Mouse (Mus musculus): Measurements from ENCODE around the gene Cma1. TPM values are rescaled to one million over a fixed set of nuclear protein-coding genes. Genes with fewer than 3 reads are reported as not detected.

Cma1 gene
- total and polyA plus RNA-seq, 3 experiments, result 194 TPM; not detected in 2

GRCm38 (mm10) chr14:55918240-55919082 is 26.0 kb downstream of the Cma1 start:
- DNase-seq (ENCODE audit: low spot score), result peak; percentile 48
- H3K4me3 ChIP-seq (ENCODE audit: low read depth, low read length), result no peak overlapping the region

GRCm38 (mm10) chr14:55913406-55913805 is 31.1 kb downstream of the Cma1 start:
- H3K36me3 ChIP-seq (replicated peaks), result no peaks in the 10 kb centered on the region
- H3K4me3 ChIP-seq (ENCODE audit: low read depth, low read length), result no peak overlapping the region
- no peak for ATAC-seq (ENCODE audit: extremely low read depth, insufficient number of reproducible peaks, low FRiP score, poor library complexity, severe bottlenecking)
- H3K4me1 ChIP-seq (ENCODE audit: insufficient read depth, low read depth, low read length), result peaks cover 11% of the 10 kb centered on the region
- DNase-seq (ENCODE audit: low spot score), result no peak
- TF ChIP-seq POLR2AphosphoS5 (IDR thresholded peaks at IDR 0.05; ENCODE audit: insufficient replicate concordance, low read depth, low read length), result no peak
- peaks cover 3% of the 10 kb centered on the region; the same call in 1 of the 2 replicates for H3K27me3 ChIP-seq (ENCODE audit: insufficient read depth, low read length)
- no peaks in the 10 kb centered on the region for H3K9me3 ChIP-seq (replicated peaks)

More at GRCm38 (mm10) chr14:55918240-55919082, 26.0 kb downstream of the Cma1 start:
- Histone ChIP-seq H3K9me3 (replicated peaks) (no peaks in the 10 kb centered on the region), H3K4me1 (ENCODE audit: insufficient read depth, low read depth, low read length) (peaks cover 52% of the 10 kb centered on the region), H3K27me3 (ENCODE audit: insufficient read depth, low read length) (no peaks in the 10 kb centered on the region), H3K36me3 (replicated peaks) (no peaks in the 10 kb centered on the region)
- TF ChIP-seq CTCF (IDR thresholded peaks at IDR 0.05; ENCODE audit: low read depth, low read length), result peak; percentile 85
- TF ChIP-seq GATA2 (IDR thresholded peaks at IDR 0.05; ENCODE audit: borderline replicate concordance, low read depth, low read length), result no peak
- ATAC-seq (ENCODE audit: extremely low read depth, insufficient number of reproducible peaks, low FRiP score, poor library complexity, severe bottlenecking), result no peak

GRCm38 (mm10) chr14:55905518-55905917 is 39.0 kb downstream of the Cma1 start:
- peaks cover 19% of the 10 kb centered on the region for H3K27me3 ChIP-seq (ENCODE audit: insufficient read depth, low read length)
- H3K9me3 ChIP-seq (replicated peaks), result no peaks in the 10 kb centered on the region
- ATAC-seq (ENCODE audit: extremely low read depth, insufficient number of reproducible peaks, low FRiP score, poor library complexity, severe bottlenecking) (no peak), DNase-seq (ENCODE audit: low spot score) (no peak)
- no peaks in the 10 kb centered on the region for H3K36me3 ChIP-seq (replicated peaks)
- TF ChIP-seq CTCF (IDR thresholded peaks at IDR 0.05; ENCODE audit: low read depth, low read length), result no peak
- no peak for TF ChIP-seq GATA2 (IDR thresholded peaks at IDR 0.05; ENCODE audit: borderline replicate concordance, low read depth, low read length)
- no peak for TF ChIP-seq GATA1 (IDR thresholded peaks at IDR 0.05; ENCODE audit: borderline replicate concordance, low read length)
- no peak for TF ChIP-seq TAL1 (conservative IDR thresholded peaks at IDR 0.05; ENCODE audit: low read depth, low read length)
- no peak for TF ChIP-seq POLR2AphosphoS5 (IDR thresholded peaks at IDR 0.05; ENCODE audit: insufficient replicate concordance, low read depth, low read length)
- peaks cover 23% of the 10 kb centered on the region for H3K4me1 ChIP-seq (ENCODE audit: insufficient read depth, low read depth, low read length)
- H3K4me3 ChIP-seq (ENCODE audit: low read depth, low read length), result no peak overlapping the region

GRCm38 (mm10) chr14:55900414-55900755 is 44.1 kb downstream of the Cma1 start:
- Histone ChIP-seq H3K36me3 (replicated peaks) (peaks cover 49% of the 10 kb centered on the region), H3K4me3 (ENCODE audit: low read depth, low read length) (no peak overlapping the region), H3K27me3 (ENCODE audit: insufficient read depth, low read length) (peaks cover 3% of the 10 kb centered on the region; the same call in 1 of the 2 replicates), H3K9me3 (replicated peaks) (no peaks in the 10 kb centered on the region), H3K4me1 (ENCODE audit: insufficient read depth, low read depth, low read length) (peaks cover 40% of the 10 kb centered on the region)
- no peak for DNase-seq (ENCODE audit: low spot score)
- no peak for TF ChIP-seq GATA2 (IDR thresholded peaks at IDR 0.05; ENCODE audit: borderline replicate concordance, low read depth, low read length)
- no peak for TF ChIP-seq GATA1 (IDR thresholded peaks at IDR 0.05; ENCODE audit: borderline replicate concordance, low read length)
- no peak for TF ChIP-seq POLR2AphosphoS5 (IDR thresholded peaks at IDR 0.05; ENCODE audit: insufficient replicate concordance, low read depth, low read length)
- ATAC-seq (ENCODE audit: extremely low read depth, insufficient number of reproducible peaks, low FRiP score, poor library complexity, severe bottlenecking), result no peak

GRCm38 (mm10) chr14:55899701-55900413 is 44.6 kb downstream of the Cma1 start, which contains the start of gene Sdr39u1:
Sdr39u1 (minus strand) TSS chr14:55900293.
- H3K4me1 ChIP-seq (ENCODE audit: insufficient read depth, low read depth, low read length), result peaks cover 40% of the 10 kb centered on the region
- peaks cover 54% of the 10 kb centered on the region for H3K36me3 ChIP-seq (replicated peaks)
- DNase-seq (ENCODE audit: low spot score) (no peak), ATAC-seq (ENCODE audit: extremely low read depth, insufficient number of reproducible peaks, low FRiP score, poor library complexity, severe bottlenecking) (no peak)
- TF ChIP-seq GATA1 (IDR thresholded peaks at IDR 0.05; ENCODE audit: borderline replicate concordance, low read length) (no peak), GATA2 (IDR thresholded peaks at IDR 0.05; ENCODE audit: borderline replicate concordance, low read depth, low read length) (no peak), CTCF (IDR thresholded peaks at IDR 0.05; ENCODE audit: low read depth, low read length) (no peak), POLR2AphosphoS5 (IDR thresholded peaks at IDR 0.05; ENCODE audit: insufficient replicate concordance, low read depth, low read length) (no peak), TAL1 (conservative IDR thresholded peaks at IDR 0.05; ENCODE audit: low read depth, low read length) (no peak)
- H3K27me3 ChIP-seq (ENCODE audit: insufficient read depth, low read length), result peaks cover 3% of the 10 kb centered on the region; the same call in 1 of the 2 replicates
- H3K4me3 ChIP-seq (ENCODE audit: low read depth, low read length), result no peak within 1 kb of the TSS
- no peaks in the 10 kb centered on the region for H3K9me3 ChIP-seq (replicated peaks)

- DNase-seq (ENCODE audit: low spot score), result no peak
- Histone ChIP-seq H3K4me1 (ENCODE audit: insufficient read depth, low read depth, low read length) (peaks cover 39% of the 10 kb centered on the region), H3K36me3 (replicated peaks) (peaks cover 63% of the 10 kb centered on the region), H3K4me3 (ENCODE audit: low read depth, low read length) (no peak overlapping the region), H3K9me3 (replicated peaks) (no peaks in the 10 kb centered on the region), H3K27me3 (ENCODE audit: insufficient read depth, low read length) (no peaks in the 10 kb centered on the region; the same call in 1 of the 2 replicates)
- no peak for TF ChIP-seq GATA1 (IDR thresholded peaks at IDR 0.05; ENCODE audit: borderline replicate concordance, low read length)
- TF ChIP-seq GATA2 (IDR thresholded peaks at IDR 0.05; ENCODE audit: borderline replicate concordance, low read depth, low read length), result no peak
- no peak for TF ChIP-seq CTCF (IDR thresholded peaks at IDR 0.05; ENCODE audit: low read depth, low read length)
- no peak for TF ChIP-seq TAL1 (conservative IDR thresholded peaks at IDR 0.05; ENCODE audit: low read depth, low read length)
- no peak for TF ChIP-seq POLR2AphosphoS5 (IDR thresholded peaks at IDR 0.05; ENCODE audit: insufficient replicate concordance, low read depth, low read length)
- no peak for ATAC-seq (ENCODE audit: extremely low read depth, insufficient number of reproducible peaks, low FRiP score, poor library complexity, severe bottlenecking)
These were observed 45.5 kb downstream of the Cma1 start for GRCm38 (mm10) chr14:55898947-55899346.
